Mouse (Mus musculus) kidney, adult 2 months (tissue): ENCODE measurements around the gene Ap1s3.

ENCODE experiments used
- CTCF ChIP-seq: fragments of 200-500 bp; conservative IDR thresholded peaks from 2 replicates; pipeline ENCODE4 v1.5.1; 2011; ENCODE audit warnings: low read depth, mild to moderate bottlenecking, control low read depth, low read length, moderate library complexity, mixed read lengths; ENCODE audit not compliant: insufficient read depth, insufficient read length
- POLR2A ChIP-seq: fragments of 200-500 bp; IDR thresholded peaks from one replicate; pipeline ENCODE4 v1.6.1; 2011; ENCODE audit warnings: low read depth, low read length, control low read depth

DNA sequence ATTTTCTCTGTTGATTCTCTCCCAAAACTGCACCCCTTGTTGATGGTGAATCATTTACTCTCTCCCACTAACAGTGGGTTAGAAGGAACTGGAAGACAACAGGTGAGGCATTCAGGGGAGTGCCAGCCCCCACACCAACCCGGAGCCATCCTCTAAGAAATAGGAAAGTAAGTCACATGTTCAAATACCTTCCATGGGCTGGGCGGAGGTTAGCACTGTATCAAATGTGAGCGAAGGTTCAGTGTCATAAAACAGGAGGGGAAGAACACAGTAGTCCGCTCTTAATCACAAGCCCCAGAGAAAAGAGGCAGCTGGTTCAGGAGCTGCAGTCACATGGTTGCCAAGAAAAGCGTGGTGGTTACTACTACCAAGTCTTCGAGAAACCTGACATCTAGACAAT is 32.7 kb downstream of the Ap1s3 start:
- TF ChIP-seq CTCF (no peak), POLR2A (no peak)
